Mouse (Mus musculus): ENCODE data around the gene Samd4. TPM values are rescaled to one million over a fixed set of nuclear protein-coding genes. Genes with fewer than 3 reads are reported as not detected.
A peak's percentile ranks its signal among the peaks of the same experiment; 100 is the strongest.

Samd4 gene
- 10 to 100 TPM; 11.3 to 13.0 TPM for total RNA-seq (2021)

- DNase-seq, result peak; percentile 64 to 65
Observed at GRCm38 (mm10) chr14:46882431-46883067, at the start of gene Samd4. Gene Samd4, plus strand, starts transcription at chr14:46882854.

- DNase-seq, result no peak
Observed at GRCm38 (mm10) chr14:46839326-46839725, 43.3 kb upstream of the Samd4 start.

GRCm38 (mm10) chr14:46845706-46846105 lies 36.9 kb upstream of the Samd4 start:
- DNase-seq, result no peak

GRCm38 (mm10) chr14:46848063-46848590 lies 34.5 kb upstream of the Samd4 start:
- no peak for DNase-seq

GRCm38 (mm10) chr14:46848736-46849135 lies 33.9 kb upstream of the Samd4 start:
- no peak for DNase-seq

GRCm38 (mm10) chr14:46849769-46850168 lies 32.9 kb upstream of the Samd4 start:
- DNase-seq, result no peak

- peak in 1 of 2 experiments; percentile 10 for DNase-seq
Observed at GRCm38 (mm10) chr14:46853677-46854076, 29.0 kb upstream of the Samd4 start.

GRCm38 (mm10) chr14:46862922-46863321 lies 19.7 kb upstream of the Samd4 start:
- no peak for DNase-seq

GRCm38 (mm10) chr14:46880935-46881334 lies 1.7 kb upstream of the Samd4 start:
- DNase-seq, result peak; percentile 33 to 35

GRCm38 (mm10) chr14:46881581-46882430 lies 848 bp upstream of the Samd4 start:
- DNase-seq, result no peak

GRCm38 (mm10) chr14:46883068-46883870 lies 615 bp downstream of the Samd4 start:
- DNase-seq, result peak; percentile 40 to 50

GRCm38 (mm10) chr14:46883871-46884441 lies 1.3 kb downstream of the Samd4 start:
- peak; percentile 47 to 50 for DNase-seq

GRCm38 (mm10) chr14:46884701-46885428 lies 2.2 kb downstream of the Samd4 start:
- peak; percentile 43 to 45 for DNase-seq

GRCm38 (mm10) chr14:46885429-46885755 lies 2.7 kb downstream of the Samd4 start:
- DNase-seq, result no peak

GRCm38 (mm10) chr14:46885891-46886301 lies 3.2 kb downstream of the Samd4 start:
- peak in 1 of 2 experiments; percentile 6 for DNase-seq

- DNase-seq, result no peak
Observed at GRCm38 (mm10) chr14:46889096-46889495, 6.4 kb downstream of the Samd4 start.

GRCm38 (mm10) chr14:46893961-46894360 lies 11.3 kb downstream of the Samd4 start:
- DNase-seq, result no peak

GRCm38 (mm10) chr14:46897953-46898352 lies 15.3 kb downstream of the Samd4 start:
- DNase-seq, result no peak

GRCm38 (mm10) chr14:46898626-46899025 lies 16.0 kb downstream of the Samd4 start:
- peak; percentile 50 to 51 for DNase-seq

- DNase-seq, result no peak
Observed at GRCm38 (mm10) chr14:46902498-46903087, 19.9 kb downstream of the Samd4 start.

- no peak for DNase-seq
Observed at GRCm38 (mm10) chr14:46904276-46904675, 21.6 kb downstream of the Samd4 start.
